Mouse (Mus musculus) ES-E14 (cell line): ENCODE results near the gene Gm11559. TPM values are rescaled to one million over a fixed set of nuclear protein-coding genes. Genes with fewer than 3 reads are reported as not detected.
"Not testable (repeated sequence)": the region's sequence is repeated elsewhere in the genome, so short reads cannot be mapped to it uniquely, and the experiment has no call there.

Experiments used
- DNase-seq: peaks from one replicate; pipeline ENCODE4 v3.0.0-alpha.2; 2013; ENCODE audit warnings: low read depth, low spot score
- H3K27ac ChIP-seq: 2 replicates; pipeline ENCODE4 v1.5.1; 2012; ENCODE audit warnings: low read depth, mild to moderate bottlenecking, low read length, moderate library complexity, mixed read lengths; ENCODE audit not compliant: poor library complexity, insufficient read depth, severe bottlenecking
- H3K36me3 ChIP-seq: 2 replicates; pipeline ENCODE4 v1.6.1; 2012; ENCODE audit warnings: mild to moderate bottlenecking, low read length, moderate library complexity, mixed read lengths; ENCODE audit not compliant: control insufficient read depth, poor library complexity, insufficient read depth, severe bottlenecking
- H3K4me1 ChIP-seq, 2 experiments: fragments of 150-350 bp in 1 of 2; sonication (generic) in 1 of 2; 2 replicates each; pipeline ENCODE4 v1.6.1; 2012; ENCODE audit warnings: low read length in 2 of 2, mild to moderate bottlenecking in 1 of 2, mixed read lengths in 1 of 2; ENCODE audit not compliant: control insufficient read depth in 2 of 2, insufficient read depth in 2 of 2, poor library complexity in 1 of 2
- H3K4me3 ChIP-seq, 2 experiments: fragments of 150-350 bp in 1 of 2; sonication (generic) in 1 of 2; 2 replicates each; pipeline ENCODE4 v1.5.1; 2012; ENCODE audit warnings: low read length in 2 of 2, low read depth in 1 of 2, mild to moderate bottlenecking in 1 of 2, mixed read lengths in 1 of 2; ENCODE audit not compliant: insufficient read depth in 1 of 2, poor library complexity in 1 of 2, severe bottlenecking in 1 of 2
- H3K9ac ChIP-seq: 2 replicates; pipeline ENCODE4 v1.6.1; 2012; ENCODE audit warnings: low read depth, mild to moderate bottlenecking, low read length, mixed read lengths; ENCODE audit not compliant: poor library complexity, insufficient read depth, severe bottlenecking
- H3K9me3 ChIP-seq: fragments of 150-350 bp; sonication (generic); 2 replicates; pipeline ENCODE4 v1.6.1; 2012; ENCODE audit warnings: low read depth, mild to moderate bottlenecking, low read length; ENCODE audit not compliant: control insufficient read depth, insufficient read depth
- CHD2 ChIP-seq: IDR thresholded peaks from 2 replicates; pipeline ENCODE4 v1.6.1; 2014; ENCODE audit warnings: mild to moderate bottlenecking, low read depth, low read length, inconsistent platforms
- HCFC1 ChIP-seq: IDR thresholded peaks from 2 replicates; pipeline ENCODE4 v1.6.1; 2012; ENCODE audit warnings: low read length, inconsistent platforms, borderline replicate concordance; ENCODE audit not compliant: insufficient read depth
- MAFK ChIP-seq: IDR thresholded peaks from 2 replicates; pipeline ENCODE4 v1.6.1; 2014; ENCODE audit warnings: mild to moderate bottlenecking, low read depth, low read length, inconsistent platforms; ENCODE audit not compliant: insufficient read depth
- ZC3H11A ChIP-seq: IDR thresholded peaks from 2 replicates; pipeline ENCODE4 v1.6.1; 2012; ENCODE audit warnings: low read depth, mild to moderate bottlenecking, inconsistent platforms, low read length, borderline replicate concordance
- ZNF384 ChIP-seq: IDR thresholded peaks from 2 replicates; pipeline ENCODE4 v1.6.1; 2012; ENCODE audit warnings: low read depth, low read length, inconsistent platforms
- in situ Hi-C, 2 experiments: fragments of 600-800 bp; cut with MboI; formaldehyde crosslinking; loops; one replicate each; pipeline ENCODE4 v1.15.1; 2025; ENCODE audit warnings: low sequenced_read_pairs in 2 of 2, inconsistent platforms in 1 of 2; ENCODE audit not compliant: unreplicated experiment in 2 of 2
- total RNA-seq: library from RNA; depleted of rRNA; stranded (reverse); fragments of 300-350 nt; gene quantifications from 2 replicates; pipeline ENCODE4 v1.2.3, GENCODE M21; 2012; rRNA removed

Gm11559 gene
- not detected in 2 replicates for total RNA-seq

GRCm38 (mm10) chr11:99864176-99864575 is at the start of gene Gm11559:
Gene Gm11559, plus strand, starts transcription at chr11:99864476.
- H3K9me3 ChIP-seq, DNase-seq, H3K27ac ChIP-seq, in situ Hi-C loops, H3K9ac ChIP-seq, H3K4me1 ChIP-seq, H3K36me3 ChIP-seq, H3K4me3 ChIP-seq: not testable (repeated sequence)

- H3K27ac ChIP-seq, in situ Hi-C loops, H3K9me3 ChIP-seq: not testable (repeated sequence)
Measured at GRCm38 (mm10) chr11:99815566-99815965, 48.7 kb upstream of the Gm11559 start, which contains the start of gene Gm11564. Gene Gm11564, minus strand, starts transcription at chr11:99815666.

DNA sequence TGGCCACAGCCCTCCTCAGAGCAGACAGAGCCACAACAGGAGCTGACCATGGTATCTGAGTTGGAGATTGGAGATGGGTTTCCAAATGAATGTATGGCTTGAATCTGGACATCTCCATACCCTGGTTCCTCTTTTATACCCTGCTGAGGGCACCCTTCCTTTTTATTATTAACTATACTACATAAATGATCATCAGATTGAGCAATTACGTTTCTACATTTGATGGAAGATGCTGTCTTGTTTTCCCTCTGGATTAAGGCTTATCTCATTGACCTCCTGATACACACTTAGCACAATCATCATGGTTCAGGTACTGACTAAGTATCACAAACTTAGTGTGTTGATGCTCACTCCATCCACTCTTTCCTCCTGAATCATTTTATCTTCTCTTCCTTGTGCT is 26.3 kb upstream of the Gm11559 start, which contains the start of gene 2300003K06Rik:
Gene 2300003K06Rik (minus strand): TSS at position 101 of the 400 bp plus-strand sequence.
- no peak within 1 kb of the TSS for H3K4me3 ChIP-seq
- in situ Hi-C loops: no loop called here
- H3K27ac ChIP-seq: no peak within 1 kb of the TSS; the same call in 1 of the 2 replicates
- H3K9ac ChIP-seq: no peak within 1 kb of the TSS
- no peak for TF ChIP-seq ZNF384
- TF ChIP-seq MAFK: no peak
- no peak for TF ChIP-seq CHD2
- TF ChIP-seq ZC3H11A: no peak
- TF ChIP-seq HCFC1: no peak
- H3K36me3 ChIP-seq: no peaks in the 10 kb centered on the region
- DNase-seq: no peak
- no peaks in the 10 kb centered on the region for H3K4me1 ChIP-seq
- no peaks in the 10 kb centered on the region for H3K9me3 ChIP-seq

More at GRCm38 (mm10) chr11:99815566-99815965, 48.7 kb upstream of the Gm11559 start, which contains the start of gene Gm11564:
- H3K4me1 ChIP-seq, H3K36me3 ChIP-seq, DNase-seq, H3K4me3 ChIP-seq, H3K9ac ChIP-seq: not testable (repeated sequence)

GRCm38 (mm10) chr11:99842185-99842584 is 22.1 kb upstream of the Gm11559 start:
- H3K4me3 ChIP-seq: no peak overlapping the region
- H3K27ac ChIP-seq: no peak overlapping the region
- no peaks in the 10 kb centered on the region for H3K9me3 ChIP-seq
- TF ChIP-seq ZNF384 (no peak), CHD2 (no peak), HCFC1 (no peak)
- in situ Hi-C loops: no loop called here
- H3K9ac ChIP-seq: no peak overlapping the region
- DNase-seq: no peak
- no peaks in the 10 kb centered on the region for H3K36me3 ChIP-seq
- H3K4me1 ChIP-seq: no peaks in the 10 kb centered on the region

- in situ Hi-C loops: no loop called here
- TF ChIP-seq ZC3H11A: no peak
- TF ChIP-seq MAFK: no peak
- no peak for TF ChIP-seq ZNF384
- TF ChIP-seq CHD2: no peak
- TF ChIP-seq HCFC1: no peak
Measured at GRCm38 (mm10) chr11:99846746-99847145, 17.5 kb upstream of the Gm11559 start.

More at GRCm38 (mm10) chr11:99846746-99847145, 17.5 kb upstream of the Gm11559 start:
- no peaks in the 10 kb centered on the region for H3K9me3 ChIP-seq
- H3K9ac ChIP-seq: no peak overlapping the region
- H3K36me3 ChIP-seq: no peaks in the 10 kb centered on the region
- H3K27ac ChIP-seq: no peak overlapping the region
- DNase-seq: no peak
- H3K4me3 ChIP-seq: no peak overlapping the region
- H3K4me1 ChIP-seq: no peaks in the 10 kb centered on the region
